Mouse (Mus musculus) lung, embryonic 16.5 days (tissue): ENCODE data around the gene Papola. TPM values are rescaled to one million over a fixed set of nuclear protein-coding genes. Genes with fewer than 3 reads are reported as not detected.

Experiments
- ATAC-seq: fragments of 200-750 bp; cut with Nextera tagmentation; 2 replicates; pipeline ENCODE4 v1.8.0; 2017; ENCODE audit warnings: low read depth, mild to moderate bottlenecking, moderate library complexity
- H3K27ac ChIP-seq: fragments of 300-500 bp; sonication (generic); 2 replicates; pipeline ENCODE4 v1.5.1; 2014; ENCODE audit warnings: mild to moderate bottlenecking, control low read depth, low read length
- H3K27me3 ChIP-seq: fragments of 300-500 bp; sonication (generic); 2 replicates; pipeline ENCODE4 v1.6.1; 2014; ENCODE audit warnings: low read depth, low read length, mixed read lengths; ENCODE audit not compliant: control insufficient read depth, insufficient read depth
- H3K36me3 ChIP-seq: fragments of 300-500 bp; sonication (generic); 2 replicates; pipeline ENCODE4 v1.6.1; 2014; ENCODE audit warnings: low read length; ENCODE audit not compliant: control insufficient read depth, insufficient read depth
- H3K4me1 ChIP-seq: fragments of 300-500 bp; sonication (generic); replicated peaks from 2 replicates; pipeline ENCODE4 v1.6.1; 2014; ENCODE audit warnings: low read length, mixed read lengths; ENCODE audit not compliant: control insufficient read depth, insufficient read depth
- H3K4me2 ChIP-seq: fragments of 300-500 bp; sonication (generic); 2 replicates; pipeline ENCODE4 v1.6.1; 2014; ENCODE audit warnings: low read depth, low read length, control low read depth
- H3K4me3 ChIP-seq: fragments of 300-500 bp; sonication (generic); 2 replicates; pipeline ENCODE4 v1.5.1; 2014; ENCODE audit warnings: mild to moderate bottlenecking, low read length, control low read depth
- H3K9ac ChIP-seq: fragments of 300-500 bp; sonication (generic); 2 replicates; pipeline ENCODE4 v1.6.1; 2014; ENCODE audit warnings: low read length, control low read depth
- H3K9me3 ChIP-seq: fragments of 300-500 bp; sonication (generic); 2 replicates; pipeline ENCODE4 v1.6.1; 2016; ENCODE audit warnings: low read length; ENCODE audit not compliant: control insufficient read depth
- WGBS: fragments of 180-500 bp; shearing (Covaris S2); extraction: QIAGEN DNeasy Blood & Tissue Kit; methylation state at CpG from one replicate; pipeline ENCODE4 v1.1.7; 2014; 5-methylcytosine and 5-hydroxymethylcytosine counted together
- polyA plus RNA-seq: library from polyadenylated mRNA; unstranded; fragments of >200 nt; fragmentation: Nextera tagmentation; extraction: Ambion mirVana; gene quantifications from 2 replicates; pipeline ENCODE4 v1.2.1, GENCODE M21; 2015

Papola gene
- polyA plus RNA-seq: 176 and 188 TPM in 2 replicates

- WGBS: under 1% methylated on average over 68 of the region's 85 CpGs
- Histone ChIP-seq H3K4me3 (peak within 1 kb of the TSS; percentile 92), H3K9ac (peak within 1 kb of the TSS; percentile 93), H3K36me3 (no peaks in the 10 kb centered on the region), H3K4me1 (peaks cover 13% of the 10 kb centered on the region), H3K27ac (peak within 1 kb of the TSS; percentile 97), H3K4me2 (peak within 1 kb of the TSS; percentile 84), H3K27me3 (no peaks in the 10 kb centered on the region), H3K9me3 (no peaks in the 10 kb centered on the region)
- peak; percentile 96 for ATAC-seq
These were observed at the start of gene Papola for GRCm38 (mm10) chr12:105784196-105784999. Gene Papola, plus strand, starts transcription at chr12:105784694.

GRCm38 (mm10) chr12:105735226-105735888, 49.1 kb upstream of the Papola start:
- no peak for ATAC-seq
- Histone ChIP-seq H3K4me3 (no peak overlapping the region), H3K4me2 (no peak overlapping the region), H3K27me3 (no peaks in the 10 kb centered on the region), H3K4me1 (no peaks in the 10 kb centered on the region), H3K9ac (no peak overlapping the region), H3K36me3 (no peaks in the 10 kb centered on the region), H3K27ac (no peak overlapping the region), H3K9me3 (no peaks in the 10 kb centered on the region)
- 59% methylated on average over 7 of the region's 7 CpGs for WGBS

- 70% methylated on average over 6 of the region's 6 CpGs for WGBS
- Histone ChIP-seq H3K27ac (no peak overlapping the region), H3K9me3 (no peaks in the 10 kb centered on the region)
These were observed 48.6 kb upstream of the Papola start for GRCm38 (mm10) chr12:105735889-105736251.

GRCm38 (mm10) chr12:105738316-105739096, 46.0 kb upstream of the Papola start:
- no peak overlapping the region for H3K4me2 ChIP-seq
- 72% methylated on average over 15 of the region's 15 CpGs for WGBS
- no peak overlapping the region for H3K27ac ChIP-seq
- H3K4me1 ChIP-seq: no peaks in the 10 kb centered on the region
- H3K9ac ChIP-seq: no peak overlapping the region
- H3K36me3 ChIP-seq: no peaks in the 10 kb centered on the region
- no peaks in the 10 kb centered on the region for H3K27me3 ChIP-seq
- no peak overlapping the region for H3K4me3 ChIP-seq
- no peak for ATAC-seq
- H3K9me3 ChIP-seq: no peaks in the 10 kb centered on the region

More at GRCm38 (mm10) chr12:105735889-105736251, 48.6 kb upstream of the Papola start:
- Histone ChIP-seq H3K4me3 (no peak overlapping the region), H3K9ac (no peak overlapping the region), H3K36me3 (no peaks in the 10 kb centered on the region), H3K4me1 (no peaks in the 10 kb centered on the region), H3K4me2 (no peak overlapping the region), H3K27me3 (no peaks in the 10 kb centered on the region)
- ATAC-seq: no peak

- no peak for ATAC-seq
- H3K4me1 ChIP-seq: no peaks in the 10 kb centered on the region
- no peak overlapping the region for H3K9ac ChIP-seq
- H3K4me2 ChIP-seq: no peak overlapping the region
- no peak overlapping the region for H3K27ac ChIP-seq
- 81% methylated on average over 8 of the region's 8 CpGs for WGBS
- no peak overlapping the region for H3K4me3 ChIP-seq
- no peaks in the 10 kb centered on the region for H3K27me3 ChIP-seq
- no peaks in the 10 kb centered on the region for H3K9me3 ChIP-seq
- H3K36me3 ChIP-seq: no peaks in the 10 kb centered on the region
These were observed 44.8 kb upstream of the Papola start for GRCm38 (mm10) chr12:105739656-105740055.

GRCm38 (mm10) chr12:105748114-105748513, 36.4 kb upstream of the Papola start:
- Histone ChIP-seq H3K4me1 (no peaks in the 10 kb centered on the region), H3K27me3 (no peaks in the 10 kb centered on the region), H3K36me3 (no peaks in the 10 kb centered on the region), H3K27ac (no peak overlapping the region), H3K9ac (no peak overlapping the region), H3K4me3 (no peak overlapping the region), H3K4me2 (no peak overlapping the region), H3K9me3 (no peaks in the 10 kb centered on the region)
- WGBS: 59% methylated on average over 5 of the region's 5 CpGs
- no peak for ATAC-seq

- 68% methylated on average over 10 of the region's 10 CpGs for WGBS
- H3K27ac ChIP-seq: no peak overlapping the region
- no peak for ATAC-seq
These were observed 30.7 kb upstream of the Papola start for GRCm38 (mm10) chr12:105753813-105754212.

GRCm38 (mm10) chr12:105757816-105758497, 26.5 kb upstream of the Papola start:
- H3K27ac ChIP-seq: no peak overlapping the region
- ATAC-seq: no peak
- H3K36me3 ChIP-seq: no peaks in the 10 kb centered on the region
- no peaks in the 10 kb centered on the region for H3K4me1 ChIP-seq
- H3K27me3 ChIP-seq: no peaks in the 10 kb centered on the region
- H3K9me3 ChIP-seq: no peaks in the 10 kb centered on the region
- 32% methylated on average over 15 of the region's 15 CpGs for WGBS
- no peak overlapping the region for H3K4me3 ChIP-seq
- H3K9ac ChIP-seq: no peak overlapping the region
- no peak overlapping the region for H3K4me2 ChIP-seq

More at GRCm38 (mm10) chr12:105753813-105754212, 30.7 kb upstream of the Papola start:
- H3K27me3 ChIP-seq: no peaks in the 10 kb centered on the region
- no peak overlapping the region for H3K9ac ChIP-seq
- H3K4me3 ChIP-seq: no peak overlapping the region
- H3K4me1 ChIP-seq: no peaks in the 10 kb centered on the region
- no peak overlapping the region for H3K4me2 ChIP-seq
- H3K36me3 ChIP-seq: no peaks in the 10 kb centered on the region
- no peaks in the 10 kb centered on the region for H3K9me3 ChIP-seq
